Mouse (Mus musculus): ENCODE measurements around the gene Shbg. TPM values are rescaled to one million over a fixed set of nuclear protein-coding genes. Genes with fewer than 3 reads are reported as not detected.

The Shbg gene
- polyA plus RNA-seq, 1 experiment from 2014 or later, result not detected

DNA sequence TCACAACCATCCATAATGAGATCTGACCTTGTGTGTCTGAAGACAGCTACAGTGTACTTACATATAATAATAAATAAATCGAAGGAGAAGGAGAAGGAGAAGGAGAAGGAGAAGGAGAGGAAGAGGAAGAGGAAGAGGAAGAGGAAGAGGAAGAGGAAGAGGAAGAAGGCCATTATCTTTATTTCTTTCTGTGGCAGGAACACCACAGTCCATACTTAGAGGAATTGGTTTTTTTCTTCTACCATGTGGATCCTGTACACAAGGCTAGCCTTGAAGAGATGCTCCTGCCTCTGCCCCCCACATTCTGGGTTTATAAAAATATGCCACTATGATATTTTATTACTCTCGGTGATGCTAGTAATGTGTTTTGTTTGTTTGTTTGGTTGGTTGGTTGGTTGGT lies 10.9 kb downstream of the Shbg start:
- H3K4me2 ChIP-seq (ENCODE audit: low read depth), result no peak overlapping the region
- H3K36me3 ChIP-seq (ENCODE audit: control insufficient read depth, insufficient read depth, low read length), result no peaks in the 10 kb centered on the region
- no peak overlapping the region for H3K4me3 ChIP-seq (ENCODE audit: low read depth, low read length)
- WGBS, result 87% methylated on average over 2 of the region's 2 CpGs
- peaks cover 11% of the 10 kb centered on the region for H3K4me1 ChIP-seq (ENCODE audit: control insufficient read depth, insufficient read depth, low read length)
- no peaks in the 10 kb centered on the region for H3K9me3 ChIP-seq (ENCODE audit: control insufficient read depth, low read length)
- no peak overlapping the region for H3K9ac ChIP-seq (ENCODE audit: low read length)
- no peak overlapping the region for H3K27ac ChIP-seq (ENCODE audit: low read depth, low read length)
- DNase-seq (ENCODE audit: low spot score), result no peak
- ATAC-seq (ENCODE audit: insufficient read depth, low FRiP score, low TSS enrichment), result no peak
- H3K27me3 ChIP-seq (ENCODE audit: control insufficient read depth, insufficient read depth, low read length), result 0 out of 2 replicates have a peak, but pooled peaks cover 6% of the 10 kb centered on the region

DNA sequence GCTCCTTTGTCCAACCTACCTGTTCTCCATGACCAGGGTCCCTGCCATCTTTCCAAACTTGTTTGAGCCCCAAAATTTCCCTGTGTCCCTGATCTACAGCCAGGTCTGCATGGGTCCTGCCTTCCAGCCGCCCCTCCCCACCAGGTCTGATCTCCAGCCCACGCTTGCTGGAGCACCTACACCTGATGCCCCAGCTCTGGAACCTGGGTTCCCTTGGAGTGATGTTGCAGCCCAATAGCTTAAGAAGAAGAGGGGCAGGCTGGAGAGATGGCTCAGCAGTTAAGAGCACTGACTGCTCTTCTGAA lies 11.3 kb downstream of the Shbg start:
- Histone ChIP-seq H3K9me3 (ENCODE audit: control insufficient read depth, low read length) (no peaks in the 10 kb centered on the region), H3K27ac (ENCODE audit: low read depth, low read length) (no peak overlapping the region), H3K27me3 (ENCODE audit: control insufficient read depth, insufficient read depth, low read length) (0 out of 2 replicates have a peak, but pooled peaks cover 6% of the 10 kb centered on the region), H3K36me3 (ENCODE audit: control insufficient read depth, insufficient read depth, low read length) (no peaks in the 10 kb centered on the region), H3K9ac (ENCODE audit: low read length) (no peak overlapping the region), H3K4me1 (ENCODE audit: control insufficient read depth, insufficient read depth, low read length) (peaks cover 11% of the 10 kb centered on the region), H3K4me3 (ENCODE audit: low read depth, low read length) (no peak overlapping the region), H3K4me2 (ENCODE audit: low read depth) (peak overlapping the region; percentile 100)
- no peak for ATAC-seq (ENCODE audit: insufficient read depth, low FRiP score, low TSS enrichment)
- DNase-seq (ENCODE audit: low spot score), result no peak
- WGBS, result 66% methylated on average over 2 of the region's 2 CpGs

DNA sequence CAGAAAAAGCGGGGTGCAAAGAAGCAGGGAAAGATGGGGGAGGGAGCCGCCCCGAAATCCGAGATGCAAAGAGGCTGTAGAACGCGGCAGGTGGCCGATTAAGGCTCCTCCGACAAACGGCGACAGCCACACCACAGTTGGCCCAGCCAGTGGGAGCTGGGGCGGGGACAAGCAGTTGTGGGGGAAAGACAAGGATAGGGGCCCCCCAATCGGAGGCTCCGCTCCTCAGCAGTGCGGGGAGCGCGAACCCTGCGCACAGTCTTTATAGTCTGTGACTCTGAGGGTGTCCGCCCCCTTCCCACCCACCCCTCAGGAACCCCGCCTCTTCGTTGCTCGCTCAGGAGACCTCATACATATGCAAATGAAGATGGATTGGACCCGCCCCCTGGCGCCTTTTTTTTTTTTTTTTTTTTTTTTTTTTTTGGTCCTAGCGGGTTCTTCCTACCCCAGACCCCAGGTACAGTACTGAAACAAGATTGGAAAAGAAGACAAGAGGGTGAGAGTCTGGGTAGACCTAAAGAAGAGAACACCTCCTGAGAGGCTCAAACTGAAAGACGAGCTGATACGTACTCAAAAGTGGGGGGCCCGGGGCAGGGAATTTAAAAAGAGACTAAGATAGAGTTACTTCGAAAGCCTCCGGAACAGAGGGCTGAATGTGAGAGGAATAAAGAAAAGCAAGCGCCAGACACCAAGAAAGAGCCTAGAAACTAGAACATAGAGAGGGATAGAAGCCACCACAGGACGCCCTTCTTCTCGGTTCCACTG lies 11.8 kb downstream of the Shbg start, which contains the start of gene Atp1b2:
Gene Atp1b2, minus strand, starts transcription at position 217 of the 765 bp plus-strand sequence.
- 4% methylated on average over 32 of the region's 32 CpGs for WGBS
- H3K4me3 ChIP-seq (ENCODE audit: low read depth, low read length), result peak within 1 kb of the TSS; percentile 48
- H3K4me2 ChIP-seq (ENCODE audit: low read depth), result peak within 1 kb of the TSS; percentile 100
- H3K27ac ChIP-seq (ENCODE audit: low read depth, low read length), result 0 out of 2 replicates have a peak within 1 kb of the TSS, but pooled peaks have one; percentile 34
- peak within 1 kb of the TSS; percentile 55 for H3K9ac ChIP-seq (ENCODE audit: low read length)
- DNase-seq (ENCODE audit: low spot score), result peak; percentile 77
- H3K9me3 ChIP-seq (ENCODE audit: control insufficient read depth, low read length), result no peaks in the 10 kb centered on the region
- peaks cover 11% of the 10 kb centered on the region for H3K4me1 ChIP-seq (ENCODE audit: control insufficient read depth, insufficient read depth, low read length)
- H3K36me3 ChIP-seq (ENCODE audit: control insufficient read depth, insufficient read depth, low read length), result no peaks in the 10 kb centered on the region
- 0 out of 2 replicates have a peak, but pooled peaks cover 6% of the 10 kb centered on the region for H3K27me3 ChIP-seq (ENCODE audit: control insufficient read depth, insufficient read depth, low read length)
- ATAC-seq (ENCODE audit: insufficient read depth, low FRiP score, low TSS enrichment), result peak; percentile 79

DNA sequence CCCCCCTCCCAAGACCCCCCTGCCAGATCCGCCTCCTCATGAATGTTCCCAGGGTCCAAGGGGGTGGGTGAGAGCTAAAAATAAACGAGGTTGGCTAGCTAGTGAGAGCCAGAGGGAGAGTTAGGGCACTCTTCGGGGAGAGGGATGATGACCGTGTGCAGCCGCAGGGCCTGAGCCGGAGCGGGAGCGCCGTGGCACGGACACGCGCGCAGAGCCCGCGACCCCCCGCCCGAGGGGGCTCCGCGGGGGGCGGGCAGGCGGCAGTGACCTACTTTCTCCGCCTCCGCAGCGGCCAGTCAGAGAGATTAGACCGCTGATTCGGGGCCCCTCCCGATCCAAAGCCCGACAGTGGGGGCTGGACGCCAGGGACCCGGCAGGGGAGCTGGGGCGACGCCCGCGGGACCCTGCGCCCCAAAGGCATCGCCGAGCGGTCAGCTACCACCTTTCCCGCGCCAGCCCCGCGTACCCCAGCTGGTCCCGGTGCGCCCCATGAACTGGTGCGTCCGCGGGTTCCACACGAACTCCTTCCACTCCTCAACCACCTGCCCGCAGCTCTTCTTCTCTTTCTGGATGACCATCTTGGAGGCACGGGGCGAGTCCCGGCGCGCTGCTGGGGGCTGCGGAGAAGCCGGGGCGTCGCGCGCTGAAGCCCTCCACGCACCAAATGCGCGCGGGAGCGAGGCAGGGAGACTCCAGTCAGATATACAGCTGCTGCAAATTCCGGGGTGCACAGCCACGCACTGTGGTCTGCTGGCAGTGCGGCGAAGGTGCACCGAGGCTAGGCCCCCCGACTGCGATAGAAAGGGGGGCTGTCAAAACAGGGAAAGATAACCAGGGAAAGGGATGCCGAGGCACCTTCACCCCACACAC lies 12.7 kb downstream of the Shbg start:
- DNase-seq (ENCODE audit: low spot score) (no peak), ATAC-seq (ENCODE audit: insufficient read depth, low FRiP score, low TSS enrichment) (no peak)
- under 1% methylated on average over 73 of the region's 73 CpGs for WGBS
- Histone ChIP-seq H3K4me2 (ENCODE audit: low read depth) (peak overlapping the region; percentile 100), H3K9ac (ENCODE audit: low read length) (peak overlapping the region; percentile 55), H3K4me1 (ENCODE audit: control insufficient read depth, insufficient read depth, low read length) (peaks cover 11% of the 10 kb centered on the region), H3K9me3 (ENCODE audit: control insufficient read depth, low read length) (no peaks in the 10 kb centered on the region), H3K27ac (ENCODE audit: low read depth, low read length) (0 out of 2 replicates have a peak overlapping the region, but pooled peaks have one; percentile 34), H3K36me3 (ENCODE audit: control insufficient read depth, insufficient read depth, low read length) (no peaks in the 10 kb centered on the region), H3K27me3 (ENCODE audit: control insufficient read depth, insufficient read depth, low read length) (0 out of 2 replicates have a peak, but pooled peaks cover 6% of the 10 kb centered on the region), H3K4me3 (ENCODE audit: low read depth, low read length) (peak overlapping the region; percentile 48)

DNA sequence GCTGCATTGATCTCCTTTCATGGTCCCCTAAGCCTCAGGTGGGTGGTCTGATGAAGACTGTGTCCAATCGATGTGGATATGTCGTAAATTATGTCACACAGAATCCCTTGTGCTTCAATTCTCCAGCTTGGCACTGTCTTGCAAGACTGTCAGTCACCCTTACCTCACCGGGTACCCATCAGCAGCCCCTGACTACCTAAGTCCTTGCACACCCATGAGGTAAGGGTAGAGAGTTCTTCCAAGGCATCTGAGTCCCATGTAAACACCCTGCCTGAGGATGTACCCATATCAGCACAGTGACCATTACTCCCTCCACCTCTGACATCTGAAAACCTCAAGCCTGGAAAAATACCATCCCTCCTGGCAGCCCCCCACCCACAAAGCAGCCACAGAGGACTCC lies 13.4 kb downstream of the Shbg start:
- DNase-seq (ENCODE audit: low spot score) (no peak), ATAC-seq (ENCODE audit: insufficient read depth, low FRiP score, low TSS enrichment) (no peak)
- no peaks in the 10 kb centered on the region for H3K36me3 ChIP-seq (ENCODE audit: control insufficient read depth, insufficient read depth, low read length)
- peaks cover 14% of the 10 kb centered on the region for H3K4me1 ChIP-seq (ENCODE audit: control insufficient read depth, insufficient read depth, low read length)
- no peaks in the 10 kb centered on the region for H3K9me3 ChIP-seq (ENCODE audit: control insufficient read depth, low read length)
- 0 out of 2 replicates have a peak, but pooled peaks cover 6% of the 10 kb centered on the region for H3K27me3 ChIP-seq (ENCODE audit: control insufficient read depth, insufficient read depth, low read length)
- no peak overlapping the region for H3K27ac ChIP-seq (ENCODE audit: low read depth, low read length)
- H3K4me3 ChIP-seq (ENCODE audit: low read depth, low read length), result peak overlapping the region; percentile 48
- no peak overlapping the region; the same call in 1 of the 2 replicates for H3K9ac ChIP-seq (ENCODE audit: low read length)
- 57% methylated on average over 3 of the region's 3 CpGs for WGBS
- peak overlapping the region; percentile 100 for H3K4me2 ChIP-seq (ENCODE audit: low read depth)

DNA sequence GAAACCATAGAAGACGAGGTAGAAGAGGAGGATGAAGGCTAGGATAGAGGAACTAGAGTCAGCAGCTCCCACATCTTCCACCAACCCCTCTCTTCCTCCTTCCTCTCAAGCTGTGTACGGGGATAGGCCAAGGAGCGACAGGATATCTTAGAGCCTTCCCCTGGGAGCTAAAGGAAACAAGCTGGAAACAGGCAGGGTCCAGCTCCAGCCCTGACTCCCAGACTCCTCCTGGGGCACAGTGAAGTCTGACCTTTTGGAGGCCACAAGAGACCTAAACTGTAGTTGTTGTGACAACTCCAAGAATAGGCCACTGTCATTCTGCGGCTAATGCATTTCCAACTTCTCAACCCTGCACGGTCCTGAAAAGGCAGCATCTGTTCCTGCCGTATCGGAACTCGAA lies 14.2 kb downstream of the Shbg start:
- no peaks in the 10 kb centered on the region for H3K9me3 ChIP-seq (ENCODE audit: control insufficient read depth, low read length)
- no peak overlapping the region for H3K27ac ChIP-seq (ENCODE audit: low read depth, low read length)
- no peak overlapping the region; the same call in 1 of the 2 replicates for H3K4me2 ChIP-seq (ENCODE audit: low read depth)
- H3K4me1 ChIP-seq (ENCODE audit: control insufficient read depth, insufficient read depth, low read length), result peaks cover 14% of the 10 kb centered on the region
- H3K4me3 ChIP-seq (ENCODE audit: low read depth, low read length), result no peak overlapping the region
- no peak for DNase-seq (ENCODE audit: low spot score)
- H3K9ac ChIP-seq (ENCODE audit: low read length), result no peak overlapping the region
- WGBS, result 79% methylated on average over 8 of the region's 8 CpGs
- H3K27me3 ChIP-seq (ENCODE audit: control insufficient read depth, insufficient read depth, low read length), result 0 out of 2 replicates have a peak, but pooled peaks cover 6% of the 10 kb centered on the region
- no peaks in the 10 kb centered on the region for H3K36me3 ChIP-seq (ENCODE audit: control insufficient read depth, insufficient read depth, low read length)
- ATAC-seq (ENCODE audit: insufficient read depth, low FRiP score, low TSS enrichment), result no peak

DNA sequence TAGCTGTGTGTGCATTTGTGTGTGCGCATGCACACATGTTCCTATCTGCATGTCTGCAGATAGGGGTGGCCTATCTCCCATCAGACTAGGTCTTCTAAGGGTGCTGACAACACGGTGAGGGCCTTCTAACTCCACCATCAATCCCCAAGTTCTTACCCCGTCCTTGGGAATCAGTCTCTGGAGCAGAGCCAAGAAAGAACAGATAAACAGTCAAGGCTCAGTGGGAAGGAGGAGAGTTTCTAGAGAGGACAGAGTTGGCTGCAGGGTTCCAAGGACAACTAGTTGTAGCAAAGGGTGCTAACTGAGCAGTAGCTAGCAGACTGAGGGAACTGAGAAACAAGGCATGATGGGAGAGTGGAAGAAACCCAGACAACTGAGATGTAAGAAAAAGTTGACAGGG lies 15.9 kb downstream of the Shbg start:
- Histone ChIP-seq H3K4me2 (ENCODE audit: low read depth) (no peak overlapping the region), H3K4me1 (ENCODE audit: control insufficient read depth, insufficient read depth, low read length) (peaks cover 14% of the 10 kb centered on the region), H3K4me3 (ENCODE audit: low read depth, low read length) (no peak overlapping the region), H3K27me3 (ENCODE audit: control insufficient read depth, insufficient read depth, low read length) (0 out of 2 replicates have a peak, but pooled peaks cover 6% of the 10 kb centered on the region), H3K9me3 (ENCODE audit: control insufficient read depth, low read length) (no peaks in the 10 kb centered on the region), H3K9ac (ENCODE audit: low read length) (no peak overlapping the region), H3K27ac (ENCODE audit: low read depth, low read length) (no peak overlapping the region), H3K36me3 (ENCODE audit: control insufficient read depth, insufficient read depth, low read length) (no peaks in the 10 kb centered on the region)
- 88% methylated on average over 3 of the region's 3 CpGs for WGBS
- DNase-seq (ENCODE audit: low spot score) (no peak), ATAC-seq (ENCODE audit: insufficient read depth, low FRiP score, low TSS enrichment) (no peak)

DNA sequence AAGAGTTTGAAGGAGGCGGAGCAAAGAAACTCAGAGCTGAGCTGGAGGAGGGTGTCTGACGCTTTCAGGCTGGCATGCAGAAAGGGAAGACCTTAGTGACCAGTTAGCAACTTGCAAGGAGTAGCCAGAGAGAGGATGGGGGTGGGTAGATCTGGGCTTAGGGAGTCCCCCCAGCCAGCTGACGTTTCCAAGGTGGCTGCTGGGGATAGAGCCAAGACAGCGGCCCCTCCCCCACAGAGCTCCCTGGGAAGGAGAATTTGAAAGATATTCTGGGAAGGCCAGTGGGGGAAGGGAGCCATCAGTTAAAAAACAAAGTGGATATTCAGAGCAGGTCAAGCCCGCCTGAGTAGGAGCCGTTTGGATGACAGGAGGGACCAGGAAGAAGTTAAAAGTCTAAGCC lies 17.6 kb downstream of the Shbg start:
- Histone ChIP-seq H3K4me2 (ENCODE audit: low read depth) (no peak overlapping the region), H3K9me3 (ENCODE audit: control insufficient read depth, low read length) (no peaks in the 10 kb centered on the region), H3K27ac (ENCODE audit: low read depth, low read length) (no peak overlapping the region), H3K4me1 (ENCODE audit: control insufficient read depth, insufficient read depth, low read length) (peaks cover 14% of the 10 kb centered on the region), H3K27me3 (ENCODE audit: control insufficient read depth, insufficient read depth, low read length) (0 out of 2 replicates have a peak, but pooled peaks cover 6% of the 10 kb centered on the region), H3K36me3 (ENCODE audit: control insufficient read depth, insufficient read depth, low read length) (no peaks in the 10 kb centered on the region), H3K9ac (ENCODE audit: low read length) (no peak overlapping the region), H3K4me3 (ENCODE audit: low read depth, low read length) (no peak overlapping the region)
- ATAC-seq (ENCODE audit: insufficient read depth, low FRiP score, low TSS enrichment), result no peak
- 14% methylated on average over 6 of the region's 6 CpGs for WGBS
- peak; percentile 56 for DNase-seq (ENCODE audit: low spot score)
